Mouse (Mus musculus): ENCODE results near the gene Acacb.
A peak's percentile ranks its signal among the peaks of the same experiment; 100 is the strongest.

Gene Acacb

GRCm38 (mm10) chr5:114146028-114146888 lies at the start of gene Acacb:
Gene Acacb (plus strand): TSS chr5:114146535.
- no peak for DNase-seq (ENCODE audit: low spot score)

DNA sequence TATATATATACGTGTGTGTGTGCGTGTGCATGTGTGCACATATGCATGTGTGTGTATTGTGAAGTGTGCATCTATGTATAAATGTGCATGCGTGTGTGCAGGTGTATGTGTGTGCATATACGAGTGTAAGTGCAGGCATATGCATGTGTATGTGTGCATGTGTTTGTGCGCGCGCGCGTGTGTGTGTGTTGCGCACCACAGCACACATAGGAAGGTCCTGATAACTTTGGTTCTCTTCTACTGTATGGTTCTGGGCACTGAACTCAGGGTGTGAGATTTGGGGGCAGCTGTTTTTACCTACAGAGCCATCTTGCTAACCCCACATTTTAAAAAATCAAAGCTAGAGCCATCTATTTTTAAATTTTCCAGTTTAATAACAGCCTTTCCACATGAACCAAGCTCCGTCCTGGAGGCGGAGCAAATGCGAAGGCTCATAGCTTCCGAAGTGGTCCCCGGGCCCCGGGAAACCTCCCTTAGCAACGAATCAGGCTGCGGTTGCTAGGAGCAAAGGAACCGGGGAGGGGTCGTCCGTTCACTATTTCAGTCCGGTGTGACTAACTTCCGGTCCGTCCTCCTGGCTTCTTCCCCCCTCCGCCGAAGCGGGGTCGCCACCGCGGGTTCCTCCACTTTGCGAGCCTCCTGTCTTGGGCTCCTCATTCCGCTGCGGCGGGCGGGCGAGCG lies 46.5 kb upstream of the Acacb start:
- DNase-seq (ENCODE audit: low spot score) = peak; percentile 99

DNA sequence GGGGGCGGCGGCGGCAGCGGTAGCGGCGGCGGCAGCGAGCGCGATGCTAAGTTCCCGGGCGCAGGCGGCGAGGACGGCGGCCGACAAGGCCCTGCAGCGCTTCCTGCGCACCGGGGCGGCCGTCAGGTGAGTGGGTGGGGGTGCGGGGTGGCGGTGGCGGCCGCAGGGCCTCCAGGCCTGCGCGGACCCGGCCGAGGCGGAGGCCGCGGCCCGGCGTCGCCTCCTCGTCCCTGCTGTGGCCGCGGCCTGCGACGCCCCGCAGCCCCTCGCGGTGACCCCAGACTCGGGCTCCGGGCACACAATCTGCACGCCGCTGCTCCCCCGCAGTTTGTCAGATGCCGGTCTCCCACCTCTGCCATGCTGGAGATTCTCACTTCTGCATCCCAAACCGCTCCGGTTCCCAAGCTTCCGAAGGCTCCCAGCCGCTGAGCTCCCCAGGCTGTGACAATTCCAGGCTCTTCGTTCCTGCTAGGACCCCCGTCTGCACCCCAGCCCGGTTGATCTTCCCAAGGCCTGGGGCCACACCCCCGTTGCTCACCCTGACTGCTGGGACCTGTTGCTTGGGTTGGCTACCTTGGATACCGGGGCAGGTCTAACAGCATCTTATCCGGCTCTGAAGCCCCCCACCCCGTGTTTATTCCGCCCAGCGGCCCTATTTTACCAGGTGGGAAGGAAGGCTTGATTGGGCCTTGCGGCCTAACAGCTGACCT lies 45.8 kb upstream of the Acacb start:
- DNase-seq (ENCODE audit: low spot score) = peak; percentile 4

DNA sequence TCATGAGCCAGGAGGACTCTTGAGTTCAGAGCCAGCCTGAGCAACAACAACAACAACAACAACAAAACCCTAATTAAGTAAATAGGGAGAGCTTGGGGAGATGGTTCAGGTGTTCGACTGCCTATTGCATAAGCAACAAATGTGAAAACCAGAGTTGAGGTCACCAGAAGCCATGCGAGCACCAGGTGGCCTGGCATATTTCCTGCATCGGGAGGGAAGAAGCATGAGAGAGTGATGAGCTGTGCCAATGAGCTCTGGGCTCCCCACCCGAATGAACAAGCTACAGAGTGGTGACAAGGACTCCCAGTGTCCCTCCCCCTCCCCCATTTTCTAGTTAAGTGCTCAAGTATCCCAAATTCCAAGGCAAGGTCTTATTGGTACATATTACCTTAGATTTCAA lies 44.5 kb upstream of the Acacb start:
- DNase-seq (ENCODE audit: low spot score) = no peak

DNA sequence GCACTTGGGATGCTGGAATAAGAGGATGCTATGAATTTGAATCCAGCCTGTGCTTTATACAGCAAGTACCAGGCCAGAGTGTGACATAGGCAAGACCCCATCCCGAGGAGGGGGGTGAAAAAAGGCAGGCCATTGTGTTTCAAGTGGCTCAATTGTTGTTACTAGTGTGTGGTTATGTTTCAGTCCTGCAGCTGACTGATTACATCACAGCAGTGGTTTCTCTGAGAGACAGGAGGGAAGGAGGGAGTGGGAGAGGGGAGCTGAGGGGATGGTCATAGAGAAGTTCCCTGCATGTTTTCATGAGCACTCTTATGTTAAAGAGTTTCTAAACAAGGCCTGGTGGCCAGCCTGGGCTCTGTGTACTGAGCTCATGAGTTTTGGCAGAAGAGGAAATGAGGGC lies 43.5 kb upstream of the Acacb start:
- DNase-seq (ENCODE audit: low spot score) = no peak

DNA sequence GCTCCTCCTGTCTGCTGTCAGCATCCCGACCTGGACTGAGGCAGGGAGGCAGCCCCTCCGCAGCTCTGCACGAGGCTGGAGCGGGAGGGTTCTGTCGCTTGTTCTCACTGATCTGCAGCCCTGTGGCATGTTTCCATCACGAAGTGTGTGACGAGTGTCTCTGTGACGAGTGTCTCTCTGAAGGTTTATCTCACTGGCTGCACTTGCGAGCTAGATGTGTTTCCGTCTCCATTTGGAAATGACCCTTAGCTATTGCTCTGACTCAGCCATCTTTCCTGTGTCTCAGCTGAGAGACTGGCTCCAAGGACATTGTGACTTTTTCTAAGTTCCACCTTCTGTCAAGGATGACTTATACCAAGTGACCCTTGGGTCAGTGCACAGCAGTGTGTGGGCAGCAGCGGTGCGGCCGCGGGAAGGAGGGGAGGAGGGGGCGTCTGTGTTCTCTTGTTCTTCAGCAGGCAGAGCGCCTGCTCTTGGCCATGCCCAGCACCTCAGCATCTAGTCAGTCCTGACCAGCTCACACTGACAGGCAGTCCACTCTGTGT lies 39.9 kb upstream of the Acacb start:
- no peak for DNase-seq (ENCODE audit: low spot score)

DNA sequence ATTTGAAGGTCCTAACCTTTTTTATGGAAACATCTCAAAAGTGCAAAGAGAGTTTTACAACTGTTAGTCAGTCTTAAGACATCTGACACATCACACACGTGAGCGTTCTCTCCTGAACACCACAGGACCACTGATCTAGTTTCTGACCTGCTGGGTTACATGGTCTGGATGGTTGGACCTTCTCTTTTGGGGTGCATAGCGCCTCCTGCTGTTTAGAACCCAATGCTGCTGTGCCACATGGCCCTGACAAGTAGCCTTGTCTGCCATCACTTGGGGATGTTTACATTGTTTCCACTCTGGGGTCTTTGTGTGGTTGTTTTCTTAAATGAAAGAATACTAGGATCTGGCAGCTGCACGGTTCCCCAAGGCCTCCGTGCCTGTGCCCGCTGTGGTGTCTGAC lies 33.0 kb upstream of the Acacb start:
- no peak for DNase-seq (ENCODE audit: low spot score)

- DNase-seq (ENCODE audit: low spot score) = no peak
Observed at GRCm38 (mm10) chr5:114115030-114115429, 31.3 kb upstream of the Acacb start.

DNA sequence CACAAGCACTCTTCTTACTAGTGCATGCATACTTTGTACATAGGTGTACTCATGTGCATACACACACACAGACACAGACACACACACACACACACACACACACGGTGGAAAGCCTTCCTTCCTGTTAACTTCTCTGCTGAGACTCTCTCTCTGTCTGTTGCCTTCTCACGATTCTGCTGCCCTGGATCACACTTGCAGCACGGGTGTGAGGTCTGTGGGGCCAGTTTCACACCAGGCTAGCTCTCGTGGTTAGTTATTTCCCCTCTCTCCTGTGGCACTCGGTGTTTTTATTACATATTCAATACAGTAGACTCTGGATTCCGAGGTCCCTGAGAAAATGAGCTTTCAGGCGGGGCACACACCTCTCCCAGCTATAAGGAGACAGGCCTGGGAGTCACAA lies 29.7 kb upstream of the Acacb start:
- no peak for DNase-seq (ENCODE audit: low spot score)

GRCm38 (mm10) chr5:114119806-114120205 lies 26.5 kb upstream of the Acacb start:
- no peak for DNase-seq (ENCODE audit: low spot score)

- DNase-seq (ENCODE audit: low spot score) = no peak
Observed at GRCm38 (mm10) chr5:114126008-114126407, 20.3 kb upstream of the Acacb start.

- no peak for DNase-seq (ENCODE audit: low spot score)
Observed at GRCm38 (mm10) chr5:114126499-114127244, 19.7 kb upstream of the Acacb start.

GRCm38 (mm10) chr5:114127374-114128349 lies 18.7 kb upstream of the Acacb start, which contains the start of gene Alkbh2:
Gene Alkbh2 (minus strand): TSS chr5:114128218.
- peak; percentile 81 for DNase-seq (ENCODE audit: low spot score)

DNA sequence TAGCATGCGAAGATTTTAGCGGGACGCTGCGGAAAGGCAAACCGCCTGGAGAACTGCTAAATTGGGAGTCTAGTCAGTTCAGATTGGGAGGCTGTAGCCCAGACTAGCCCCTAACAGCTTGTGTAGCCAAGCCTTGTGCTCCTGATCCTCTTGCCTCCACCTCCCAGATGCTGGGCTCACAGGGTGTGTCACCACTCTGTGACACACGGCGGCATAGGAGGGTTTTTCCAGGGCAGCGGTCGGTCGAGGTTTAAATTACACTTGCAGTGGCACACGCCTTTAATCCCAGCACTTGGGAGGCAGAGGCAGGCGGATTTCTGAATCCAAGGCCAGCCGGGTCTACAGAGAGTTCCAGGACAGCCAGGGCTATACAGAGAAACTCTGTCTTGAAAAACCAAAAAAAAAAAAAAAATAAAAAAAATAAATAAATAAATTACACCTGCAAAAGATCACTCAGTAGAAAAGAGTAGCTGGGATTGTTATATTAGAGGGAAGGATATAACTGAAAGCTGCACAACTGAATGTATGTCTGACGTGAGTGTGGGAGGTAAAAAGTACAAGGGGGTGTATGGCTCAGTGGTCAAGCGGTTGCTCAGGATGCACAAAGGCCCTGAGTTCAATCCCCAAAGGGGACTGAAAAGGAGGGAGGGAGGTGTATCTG lies 16.7 kb upstream of the Acacb start:
- no peak for DNase-seq (ENCODE audit: low spot score)

GRCm38 (mm10) chr5:114130211-114130605 lies 16.1 kb upstream of the Acacb start, which contains the start of gene Ung:
Gene Ung (plus strand): TSS chr5:114130386.
- no peak for DNase-seq (ENCODE audit: low spot score)

- DNase-seq (ENCODE audit: low spot score) = peak; percentile 91
Observed at GRCm38 (mm10) chr5:114130698-114131520, 15.4 kb upstream of the Acacb start.

GRCm38 (mm10) chr5:114131521-114131840 lies 14.9 kb upstream of the Acacb start:
- peak; percentile 44 for DNase-seq (ENCODE audit: low spot score)

GRCm38 (mm10) chr5:114132841-114133240 lies 13.5 kb upstream of the Acacb start:
- DNase-seq (ENCODE audit: low spot score) = no peak

- DNase-seq (ENCODE audit: low spot score) = peak; percentile 60
Observed at GRCm38 (mm10) chr5:114134091-114134534, 12.2 kb upstream of the Acacb start.

Data from ovary, postnatal 14 days (tissue).